Mouse (Mus musculus) neural tube, embryonic 12.5 days (tissue): ENCODE measurements around the gene Afp. TPM values are rescaled to one million over a fixed set of nuclear protein-coding genes. Genes with fewer than 3 reads are reported as not detected.

Experiments used
- ATAC-seq: fragments of 200-750 bp; cut with Nextera tagmentation; 2 replicates; pipeline ENCODE4 v1.8.0; 2017; ENCODE audit warnings: low read depth, mild to moderate bottlenecking, moderate TSS enrichment, moderate library complexity; ENCODE audit not compliant: low FRiP score
- H3K27ac ChIP-seq: fragments of 300-500 bp; sonication (generic); 2 replicates; pipeline ENCODE4 v1.5.1; 2016
- H3K27me3 ChIP-seq: fragments of 300-500 bp; sonication (generic); replicated peaks from 2 replicates; pipeline ENCODE4 v1.6.1; 2016; ENCODE audit warnings: mild to moderate bottlenecking
- H3K36me3 ChIP-seq: fragments of 300-500 bp; sonication (generic); 2 replicates; pipeline ENCODE4 v1.6.1; 2016; ENCODE audit warnings: mild to moderate bottlenecking
- H3K4me1 ChIP-seq: fragments of 300-500 bp; sonication (generic); 2 replicates; pipeline ENCODE4 v1.6.1; 2016
- H3K4me2 ChIP-seq: fragments of 300-500 bp; sonication (generic); replicated peaks from 2 replicates; pipeline ENCODE4 v1.6.1; 2016; ENCODE audit warnings: mild to moderate bottlenecking
- H3K4me3 ChIP-seq: fragments of 300-500 bp; sonication (generic); 2 replicates; pipeline ENCODE4 v1.5.1; 2016
- H3K9ac ChIP-seq: fragments of 300-500 bp; sonication (generic); 2 replicates; pipeline ENCODE4 v1.6.1; 2016; ENCODE audit warnings: mild to moderate bottlenecking
- H3K9me3 ChIP-seq: fragments of 300-500 bp; sonication (generic); 2 replicates; pipeline ENCODE4 v1.6.1; 2016; ENCODE audit warnings: mild to moderate bottlenecking
- WGBS: fragments of 180-500 bp; shearing (Covaris S2); methylation state at CpG from one replicate; pipeline ENCODE4 v1.1.7; 2016; 5-methylcytosine and 5-hydroxymethylcytosine counted together
- polyA plus RNA-seq: library from polyadenylated mRNA; unstranded; fragments of >200 nt; fragmentation: Nextera tagmentation; extraction: Ambion mirVana; gene quantifications from 2 replicates; pipeline ENCODE4 v1.2.1, GENCODE M21; 2016

Afp gene
- polyA plus RNA-seq: 2.6 and 5.0 TPM in 2 replicates

GRCm38 (mm10) chr5:90490518-90490917 is at the start of gene Afp:
TSS of gene Afp (plus strand) at chr5:90490737.
- no peak within 1 kb of the TSS for H3K9ac ChIP-seq
- H3K36me3 ChIP-seq: no peaks in the 10 kb centered on the region
- H3K4me2 ChIP-seq: no peak within 1 kb of the TSS
- H3K27me3 ChIP-seq: no peaks in the 10 kb centered on the region
- no peaks in the 10 kb centered on the region for H3K9me3 ChIP-seq
- H3K27ac ChIP-seq: no peak within 1 kb of the TSS
- 85% methylated on average over 7 of the region's 7 CpGs for WGBS
- ATAC-seq: no peak
- H3K4me3 ChIP-seq: no peak within 1 kb of the TSS
- H3K4me1 ChIP-seq: no peaks in the 10 kb centered on the region

GRCm38 (mm10) chr5:90447577-90447976 is 43.0 kb upstream of the Afp start:
- Histone ChIP-seq H3K4me3 (no peak overlapping the region), H3K36me3 (no peaks in the 10 kb centered on the region), H3K27ac (no peak overlapping the region), H3K4me2 (no peak overlapping the region), H3K27me3 (no peaks in the 10 kb centered on the region), H3K4me1 (no peaks in the 10 kb centered on the region), H3K9me3 (no peaks in the 10 kb centered on the region), H3K9ac (no peak overlapping the region)
- WGBS: 86% methylated on average over 3 of the region's 3 CpGs
- ATAC-seq: no peak

- 84% methylated on average over 5 of the region's 5 CpGs for WGBS
- Histone ChIP-seq H3K9me3 (no peaks in the 10 kb centered on the region), H3K4me3 (no peak overlapping the region), H3K4me2 (no peak overlapping the region), H3K4me1 (no peaks in the 10 kb centered on the region), H3K36me3 (no peaks in the 10 kb centered on the region), H3K27me3 (no peaks in the 10 kb centered on the region), H3K27ac (no peak overlapping the region), H3K9ac (no peak overlapping the region)
- no peak for ATAC-seq
Measured at GRCm38 (mm10) chr5:90449961-90450360, 40.6 kb upstream of the Afp start.

- H3K4me1 ChIP-seq: no peaks in the 10 kb centered on the region
- no peak overlapping the region for H3K4me2 ChIP-seq
- no peaks in the 10 kb centered on the region for H3K36me3 ChIP-seq
- H3K4me3 ChIP-seq: no peak overlapping the region
- WGBS: 79% methylated on average over 4 of the region's 4 CpGs
- H3K9ac ChIP-seq: no peak overlapping the region
- no peaks in the 10 kb centered on the region for H3K27me3 ChIP-seq
- ATAC-seq: no peak
- H3K27ac ChIP-seq: no peak overlapping the region
- no peaks in the 10 kb centered on the region for H3K9me3 ChIP-seq
Measured at GRCm38 (mm10) chr5:90452711-90453110, 37.8 kb upstream of the Afp start.

- H3K9ac ChIP-seq: no peak overlapping the region
- 88% methylated on average over 1 of the region's 1 CpGs for WGBS
Measured at GRCm38 (mm10) chr5:90457241-90457640, 33.3 kb upstream of the Afp start.

GRCm38 (mm10) chr5:90458727-90459126 is 31.8 kb upstream of the Afp start:
- H3K4me3 ChIP-seq: no peak overlapping the region

More at GRCm38 (mm10) chr5:90457241-90457640, 33.3 kb upstream of the Afp start:
- H3K4me2 ChIP-seq: no peak overlapping the region
- no peaks in the 10 kb centered on the region for H3K27me3 ChIP-seq
- no peaks in the 10 kb centered on the region for H3K4me1 ChIP-seq
- H3K27ac ChIP-seq: no peak overlapping the region
- H3K9me3 ChIP-seq: no peaks in the 10 kb centered on the region
- H3K4me3 ChIP-seq: no peak overlapping the region
- ATAC-seq: no peak
- H3K36me3 ChIP-seq: no peaks in the 10 kb centered on the region

DNA sequence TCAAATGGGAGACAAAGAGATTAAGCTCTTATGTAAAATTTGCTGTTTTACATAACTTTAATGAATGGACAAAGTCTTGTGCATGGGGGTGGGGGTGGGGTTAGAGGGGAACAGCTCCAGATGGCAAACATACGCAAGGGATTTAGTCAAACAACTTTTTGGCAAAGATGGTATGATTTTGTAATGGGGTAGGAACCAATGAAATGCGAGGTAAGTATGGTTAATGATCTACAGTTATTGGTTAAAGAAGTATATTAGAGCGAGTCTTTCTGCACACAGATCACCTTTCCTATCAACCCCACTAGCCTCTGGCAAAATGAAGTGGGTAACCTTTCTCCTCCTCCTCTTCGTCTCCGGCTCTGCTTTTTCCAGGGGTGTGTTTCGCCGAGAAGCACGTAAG is 29.9 kb upstream of the Afp start, which contains the start of gene Alb:
Gene Alb (plus strand): TSS at position 279 of the 400 bp plus-strand sequence.
- Histone ChIP-seq H3K27me3 (no peaks in the 10 kb centered on the region), H3K36me3 (no peaks in the 10 kb centered on the region), H3K4me2 (no peak within 1 kb of the TSS), H3K4me1 (no peaks in the 10 kb centered on the region), H3K9me3 (no peaks in the 10 kb centered on the region), H3K4me3 (no peak within 1 kb of the TSS), H3K9ac (no peak within 1 kb of the TSS), H3K27ac (no peak within 1 kb of the TSS)
- ATAC-seq: no peak
- WGBS: 94% methylated on average over 8 of the region's 8 CpGs

More at GRCm38 (mm10) chr5:90458727-90459126, 31.8 kb upstream of the Afp start:
- no peaks in the 10 kb centered on the region for H3K4me1 ChIP-seq
- WGBS: 87% methylated on average over 5 of the region's 5 CpGs
- H3K9me3 ChIP-seq: no peaks in the 10 kb centered on the region
- no peaks in the 10 kb centered on the region for H3K36me3 ChIP-seq
- no peaks in the 10 kb centered on the region for H3K27me3 ChIP-seq
- no peak overlapping the region for H3K4me2 ChIP-seq
- ATAC-seq: no peak
- H3K27ac ChIP-seq: no peak overlapping the region
- no peak overlapping the region for H3K9ac ChIP-seq

DNA sequence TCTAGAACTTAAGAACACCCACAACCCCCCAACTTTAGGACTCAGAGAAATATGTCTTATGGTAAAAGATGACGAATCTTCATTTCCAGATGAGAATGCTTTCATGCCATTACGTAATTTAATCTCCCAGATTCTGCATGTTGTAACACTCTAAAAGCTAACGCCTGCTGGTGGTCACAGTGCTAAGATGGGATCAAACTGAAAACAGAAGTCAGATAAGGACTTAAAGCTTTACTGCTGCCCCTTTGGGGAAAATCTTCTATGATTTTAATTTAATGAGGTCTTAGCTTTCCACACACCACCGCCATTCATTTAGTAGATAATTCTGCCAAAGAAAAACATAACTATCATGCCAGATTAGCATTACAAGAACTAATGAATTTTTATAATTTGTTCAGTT is 23.7 kb upstream of the Afp start:
- H3K27me3 ChIP-seq: no peaks in the 10 kb centered on the region
- no peak overlapping the region for H3K4me2 ChIP-seq
- H3K27ac ChIP-seq: no peak overlapping the region
- H3K36me3 ChIP-seq: no peaks in the 10 kb centered on the region
- H3K9ac ChIP-seq: no peak overlapping the region
- ATAC-seq: no peak
- 74% methylated on average over 4 of the region's 4 CpGs for WGBS
- no peaks in the 10 kb centered on the region for H3K9me3 ChIP-seq
- H3K4me1 ChIP-seq: no peaks in the 10 kb centered on the region
- H3K4me3 ChIP-seq: no peak overlapping the region

DNA sequence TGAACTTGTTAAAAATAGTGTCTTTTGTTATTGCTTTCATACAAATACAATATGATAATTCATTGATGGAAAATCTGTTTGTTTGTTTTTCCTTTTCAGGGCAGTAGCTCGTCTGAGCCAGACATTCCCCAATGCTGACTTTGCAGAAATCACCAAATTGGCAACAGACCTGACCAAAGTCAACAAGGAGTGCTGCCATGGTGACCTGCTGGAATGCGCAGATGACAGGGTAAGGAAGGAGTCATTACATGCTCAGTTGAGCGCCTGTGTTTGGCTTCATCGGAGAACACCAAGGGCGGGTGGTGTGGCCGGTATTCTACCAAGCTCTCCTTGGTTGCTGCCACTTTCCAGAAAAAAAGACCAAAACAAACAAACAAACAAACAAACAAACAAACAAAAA is 23.3 kb upstream of the Afp start:
- no peak overlapping the region for H3K4me2 ChIP-seq
- no peaks in the 10 kb centered on the region for H3K27me3 ChIP-seq
- no peak overlapping the region for H3K4me3 ChIP-seq
- H3K36me3 ChIP-seq: no peaks in the 10 kb centered on the region
- no peak overlapping the region for H3K27ac ChIP-seq
- WGBS: 12% methylated on average over 6 of the region's 6 CpGs
- no peaks in the 10 kb centered on the region for H3K4me1 ChIP-seq
- no peak overlapping the region for H3K9ac ChIP-seq
- ATAC-seq: 0 out of 2 replicates have a peak, but pooled peaks have one; percentile 63
- no peaks in the 10 kb centered on the region for H3K9me3 ChIP-seq

GRCm38 (mm10) chr5:90470836-90471235 is 19.7 kb upstream of the Afp start:
- no peak for ATAC-seq
- WGBS: 92% methylated on average over 3 of the region's 3 CpGs
- Histone ChIP-seq H3K27me3 (no peaks in the 10 kb centered on the region), H3K36me3 (no peaks in the 10 kb centered on the region), H3K9me3 (no peaks in the 10 kb centered on the region), H3K4me2 (no peak overlapping the region), H3K4me1 (no peaks in the 10 kb centered on the region), H3K27ac (no peak overlapping the region), H3K9ac (no peak overlapping the region), H3K4me3 (no peak overlapping the region)

DNA sequence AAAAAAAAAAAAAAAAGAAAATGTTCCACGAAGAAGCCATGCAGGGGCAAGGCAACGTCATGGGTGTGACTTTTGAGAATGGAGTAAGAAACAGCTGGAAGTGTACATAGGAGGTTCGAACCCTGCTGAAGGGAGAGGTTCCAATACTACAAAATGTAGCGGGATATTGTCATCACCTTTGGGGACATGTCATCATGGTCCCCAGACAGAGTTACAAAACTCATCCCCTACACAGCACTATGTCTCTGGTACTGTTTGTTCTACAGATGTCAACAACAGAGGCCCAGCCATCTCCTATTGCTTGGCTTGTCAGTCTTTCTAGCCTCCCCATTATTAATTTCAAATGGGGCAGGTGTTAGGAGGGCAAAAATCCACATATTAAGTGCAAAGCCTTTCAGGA is 16.6 kb upstream of the Afp start:
- Histone ChIP-seq H3K4me1 (no peaks in the 10 kb centered on the region), H3K9me3 (no peaks in the 10 kb centered on the region), H3K36me3 (no peaks in the 10 kb centered on the region), H3K9ac (no peak overlapping the region), H3K27me3 (no peaks in the 10 kb centered on the region), H3K4me3 (no peak overlapping the region), H3K27ac (no peak overlapping the region), H3K4me2 (no peak overlapping the region)
- no peak for ATAC-seq
- 78% methylated on average over 4 of the region's 4 CpGs for WGBS

- H3K27me3 ChIP-seq: no peaks in the 10 kb centered on the region
- no peak overlapping the region for H3K27ac ChIP-seq
- H3K9ac ChIP-seq: no peak overlapping the region
- no peaks in the 10 kb centered on the region for H3K36me3 ChIP-seq
- 86% methylated on average over 5 of the region's 5 CpGs for WGBS
- H3K4me3 ChIP-seq: no peak overlapping the region
- ATAC-seq: no peak
- H3K4me2 ChIP-seq: no peak overlapping the region
- no peaks in the 10 kb centered on the region for H3K9me3 ChIP-seq
- H3K4me1 ChIP-seq: no peaks in the 10 kb centered on the region
Measured at GRCm38 (mm10) chr5:90474369-90474768, 16.2 kb upstream of the Afp start.

- no peak overlapping the region for H3K9ac ChIP-seq
- no peak overlapping the region for H3K4me2 ChIP-seq
- H3K36me3 ChIP-seq: no peaks in the 10 kb centered on the region
- no peaks in the 10 kb centered on the region for H3K4me1 ChIP-seq
- 85% methylated on average over 3 of the region's 3 CpGs for WGBS
- no peak for ATAC-seq
- H3K9me3 ChIP-seq: no peaks in the 10 kb centered on the region
- no peaks in the 10 kb centered on the region for H3K27me3 ChIP-seq
- no peak overlapping the region for H3K4me3 ChIP-seq
- H3K27ac ChIP-seq: no peak overlapping the region
Measured at GRCm38 (mm10) chr5:90476741-90477140, 13.8 kb upstream of the Afp start.
